Mouse (Mus musculus) naive thymus-derived CD4-positive, alpha-beta T cell, adult 2 months (primary cell): ENCODE results near the gene Tet3.
"Not testable (repeated sequence)": the region's sequence is repeated elsewhere in the genome, so short reads cannot be mapped to it uniquely, and the experiment has no call there.

Source experiments
- DNase-seq: peaks from one replicate; pipeline ENCODE4 v3.0.0-alpha.2; 2011; ENCODE audit warnings: low read depth

The Tet3 gene

GRCm38 (mm10) chr6:83370316-83370965 lies 88.4 kb downstream of the Tet3 start:
- no peak for DNase-seq

DNA sequence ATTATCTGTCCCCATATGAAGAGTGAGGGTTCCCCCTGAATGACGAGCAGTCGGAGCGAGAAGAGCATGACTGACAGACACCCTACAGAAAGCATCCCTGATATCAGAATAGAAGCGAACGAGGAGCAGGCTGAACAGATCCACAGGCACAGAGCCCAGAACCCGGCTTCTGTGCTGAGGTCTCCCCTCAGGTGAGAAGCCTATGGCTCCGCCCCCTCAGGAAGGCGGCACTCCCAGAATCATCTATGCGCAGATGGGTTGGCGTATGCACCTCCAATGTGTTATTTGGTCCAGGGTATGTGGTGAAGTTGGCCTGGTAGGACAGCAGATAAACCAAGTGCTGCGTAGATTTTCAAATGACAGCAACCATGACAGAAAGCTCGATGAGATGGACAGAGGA lies 95.8 kb downstream of the Tet3 start:
- DNase-seq, result no peak

DNA sequence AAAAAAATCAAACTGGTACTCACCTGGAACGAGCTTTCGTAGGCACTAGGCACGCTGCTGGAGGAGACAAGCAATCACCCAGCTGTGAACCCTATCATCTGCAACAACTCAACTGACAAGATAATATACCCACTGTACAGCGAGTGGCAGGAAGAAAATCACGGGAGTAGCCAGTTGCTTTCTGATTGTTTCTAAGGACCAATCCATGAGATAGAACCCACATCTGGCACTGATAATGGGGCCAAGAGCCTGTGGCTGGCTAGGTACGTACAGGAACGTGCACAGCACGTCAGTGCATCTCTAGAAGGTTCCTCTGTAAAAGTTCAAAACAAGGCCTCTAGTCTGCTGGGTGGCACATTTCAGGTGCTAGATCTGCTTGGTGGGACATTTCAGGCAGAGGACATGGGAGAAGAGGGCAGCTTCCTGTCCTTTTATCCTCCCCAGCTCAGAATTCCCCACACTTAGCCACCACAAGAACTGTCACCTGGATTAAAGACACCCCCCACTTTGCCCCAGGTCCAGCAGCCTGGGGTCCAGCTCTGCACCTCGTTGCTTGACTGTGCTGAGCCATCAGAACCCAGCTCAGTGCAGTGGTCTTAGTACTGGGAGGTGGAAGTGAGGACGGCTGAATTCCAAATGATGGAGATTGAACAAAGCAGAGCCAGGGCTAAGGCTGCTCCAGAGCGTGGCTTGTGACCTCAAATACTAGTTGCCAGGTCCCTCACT lies 97.2 kb downstream of the Tet3 start:
- no peak for DNase-seq

GRCm38 (mm10) chr6:83357436-83357835 lies 101.4 kb downstream of the Tet3 start:
- DNase-seq, result no peak

DNA sequence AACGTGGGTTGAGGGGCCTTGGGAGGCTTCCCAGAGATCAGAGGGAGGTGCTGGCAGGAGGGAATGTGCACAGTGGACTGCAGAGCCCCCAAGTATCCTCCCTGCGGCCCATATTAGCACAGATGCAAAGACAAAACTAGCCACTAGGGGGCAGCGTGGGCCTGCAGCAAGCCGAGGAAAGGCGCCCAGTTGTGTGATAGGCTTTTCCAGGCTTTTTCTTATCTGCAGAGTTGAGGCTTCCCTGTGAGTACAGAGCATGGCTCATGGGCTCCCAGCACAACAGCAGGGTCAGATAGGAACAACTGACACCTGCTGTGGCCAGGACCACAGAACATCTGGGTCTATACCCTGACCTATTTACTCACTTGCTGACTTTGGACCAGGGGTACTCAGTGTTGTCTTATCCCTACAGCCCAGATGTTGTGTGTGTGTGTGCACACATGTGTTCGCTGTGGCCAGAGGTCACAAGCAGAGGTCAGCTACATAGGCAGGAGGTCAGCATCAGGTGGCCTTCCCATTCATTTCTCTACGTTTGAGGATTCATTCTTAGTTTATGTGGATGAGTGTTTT lies 102.2 kb downstream of the Tet3 start:
- peak; percentile 88 for DNase-seq

DNA sequence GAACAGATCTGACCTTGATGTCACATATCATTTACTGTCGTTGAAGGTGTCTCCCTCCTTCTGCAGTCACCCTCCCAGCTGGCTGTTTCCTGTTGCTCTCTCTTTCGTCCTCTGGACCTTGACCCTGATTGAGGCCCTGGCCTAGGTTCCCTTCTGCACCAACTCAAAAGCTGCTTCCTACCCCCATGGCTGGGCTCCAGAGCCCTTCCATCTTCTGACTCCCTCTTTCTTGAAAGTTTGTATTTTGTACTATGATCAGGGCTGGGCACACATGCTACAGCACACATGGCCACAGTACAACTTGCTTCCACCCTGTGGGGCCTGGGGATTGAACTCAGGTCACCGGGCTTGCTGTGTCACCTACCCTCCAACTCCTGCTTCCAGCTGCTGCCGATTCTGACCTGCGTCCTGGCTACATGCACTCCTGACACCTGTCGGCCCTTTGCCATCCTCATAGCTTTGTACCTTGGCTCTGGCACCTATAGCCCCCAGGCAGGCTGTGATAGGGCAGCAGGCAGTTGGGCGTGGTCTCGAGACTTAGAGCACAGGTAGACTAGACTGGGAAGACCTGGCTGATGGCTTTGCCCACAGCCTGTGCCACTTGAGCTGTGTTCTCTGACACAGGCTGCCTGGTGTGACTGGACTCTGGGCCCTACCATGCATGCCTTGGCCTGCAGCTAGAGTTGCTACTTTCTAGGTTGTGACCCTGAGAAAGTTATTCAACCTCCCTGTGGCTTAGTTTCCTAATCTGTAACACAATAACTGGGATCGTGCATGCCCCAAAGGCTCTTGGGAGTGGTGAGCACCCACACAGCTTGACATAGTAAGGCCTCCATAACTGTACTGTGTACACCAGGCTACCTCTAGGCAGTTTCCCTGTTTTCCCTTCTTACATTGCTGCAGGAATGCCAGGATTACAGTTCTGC lies 103.8 kb downstream of the Tet3 start:
- DNase-seq, result no peak

DNA sequence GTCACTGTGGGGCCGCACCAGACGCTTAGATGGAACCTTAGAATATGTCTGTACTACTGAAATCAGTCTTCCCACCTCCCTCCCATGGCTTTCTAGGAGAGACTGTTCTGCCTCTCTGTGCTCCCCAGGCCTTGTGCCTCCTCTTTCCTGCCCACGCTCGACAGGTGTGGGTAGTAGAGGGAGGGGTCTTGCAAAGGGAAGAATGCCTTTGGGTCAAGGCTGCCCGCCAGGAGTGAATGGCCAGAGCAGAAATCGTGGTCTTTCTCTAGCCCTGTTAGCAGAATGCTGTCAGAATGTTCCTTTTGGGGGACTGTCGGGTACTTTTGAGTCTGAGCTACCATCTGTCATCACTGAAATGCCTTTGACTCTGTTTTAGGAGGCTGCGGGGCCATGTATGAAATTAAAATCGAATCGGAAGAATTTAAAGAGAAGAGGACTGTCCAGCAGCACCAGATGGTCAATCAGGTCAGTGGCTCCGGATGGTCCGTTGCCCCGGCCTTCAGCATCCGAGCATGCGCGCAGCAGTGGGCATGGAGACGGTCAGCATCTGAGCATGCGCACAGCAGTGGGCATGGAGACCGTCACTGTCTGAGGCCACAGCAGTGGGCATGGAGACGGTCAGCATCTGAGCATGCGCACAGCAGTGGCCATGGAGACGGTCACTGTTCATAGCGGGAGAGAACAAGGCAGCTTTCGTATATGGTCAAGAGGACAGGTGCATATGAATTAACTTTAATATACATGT lies 106.0 kb downstream of the Tet3 start:
- no peak for DNase-seq

DNA sequence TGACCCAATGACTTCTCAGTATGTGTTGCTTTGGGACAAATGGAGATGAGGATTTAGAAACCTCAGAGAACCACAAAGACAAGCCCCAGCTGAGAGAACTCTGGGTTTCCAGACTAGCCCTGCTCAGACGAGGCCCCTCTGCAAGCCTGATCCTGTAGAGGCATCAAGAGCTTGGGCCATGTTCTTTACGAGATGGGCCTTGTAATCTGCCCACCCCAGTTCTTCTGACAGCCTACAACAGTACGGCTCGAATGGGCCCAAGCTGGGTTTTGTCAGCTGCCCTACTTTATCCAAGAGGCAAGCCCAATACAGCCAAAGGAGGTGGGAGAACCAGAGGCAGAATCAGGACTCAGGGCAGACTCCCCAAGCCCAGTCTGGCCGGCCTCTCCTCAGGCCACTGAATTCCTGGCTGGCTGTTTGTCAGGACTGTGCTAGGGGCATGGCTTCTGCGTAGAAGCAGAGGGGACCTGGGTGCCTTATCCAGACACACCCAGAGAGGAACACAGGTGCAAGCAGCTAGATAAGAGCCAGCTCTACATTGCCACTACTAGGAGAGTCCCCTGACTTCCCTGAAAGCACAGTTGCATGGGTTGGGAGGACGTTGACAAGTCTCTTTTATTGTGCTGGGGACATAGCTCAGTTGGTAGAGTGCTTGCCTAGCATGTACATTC lies 107.3 kb downstream of the Tet3 start:
- DNase-seq, result no peak

DNA sequence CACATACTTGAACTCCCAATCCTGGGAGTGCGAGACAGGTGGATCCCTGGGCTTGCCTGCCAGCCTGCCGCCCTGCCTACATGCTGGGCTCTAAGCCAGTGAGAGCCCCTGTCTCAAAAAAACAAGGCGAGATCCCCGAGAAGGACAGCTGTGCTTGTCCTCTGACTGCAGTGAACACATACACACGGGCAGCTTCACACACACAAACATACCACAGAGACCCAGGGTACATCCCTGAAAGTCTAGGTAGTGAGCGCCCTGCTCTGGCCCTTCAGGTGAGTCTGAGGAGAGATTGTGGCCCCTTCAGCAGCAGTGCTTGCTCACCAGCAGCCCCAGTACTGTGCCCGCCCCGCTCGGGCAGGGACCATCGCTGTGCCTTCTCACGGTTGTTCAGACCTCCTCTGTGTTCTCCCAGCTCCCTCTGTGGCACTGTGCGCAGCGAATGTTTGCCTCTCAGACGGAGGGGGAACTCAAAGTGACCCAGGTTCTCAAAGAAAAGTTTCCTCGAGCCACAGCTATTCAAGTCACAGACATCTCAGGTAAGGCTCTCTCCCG lies 108.0 kb downstream of the Tet3 start:
- DNase-seq, result no peak

GRCm38 (mm10) chr6:83350172-83350571 lies 108.7 kb downstream of the Tet3 start:
- DNase-seq, result no peak

- peak; percentile 88 for DNase-seq
These were observed 109.5 kb downstream of the Tet3 start for GRCm38 (mm10) chr6:83349274-83349958.

DNA sequence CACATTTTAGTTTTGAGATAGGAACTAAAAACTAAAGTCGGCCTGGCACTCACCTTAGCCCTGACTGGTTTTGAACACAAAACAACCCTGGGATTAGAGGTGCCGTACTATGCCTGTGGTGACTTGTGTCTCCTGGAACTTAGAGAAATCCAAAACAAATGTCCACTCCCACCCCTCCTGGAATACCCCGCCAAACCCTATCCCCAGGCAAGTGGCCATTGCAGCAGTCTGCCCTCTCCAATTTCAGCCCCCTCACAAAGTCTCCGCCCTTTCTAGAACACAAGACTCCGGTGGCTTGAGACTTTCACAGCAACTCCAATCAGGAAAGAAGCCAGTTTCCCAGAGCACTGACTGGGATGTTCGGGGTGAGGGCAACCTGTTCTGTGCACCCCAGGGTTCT lies 110.0 kb downstream of the Tet3 start, which contains the start of gene Bola3:
Gene Bola3, plus strand, starts transcription at position 275 of the 400 bp plus-strand sequence.
- no peak for DNase-seq

GRCm38 (mm10) chr6:83347916-83348315 lies 111.0 kb downstream of the Tet3 start:
- no peak for DNase-seq

DNA sequence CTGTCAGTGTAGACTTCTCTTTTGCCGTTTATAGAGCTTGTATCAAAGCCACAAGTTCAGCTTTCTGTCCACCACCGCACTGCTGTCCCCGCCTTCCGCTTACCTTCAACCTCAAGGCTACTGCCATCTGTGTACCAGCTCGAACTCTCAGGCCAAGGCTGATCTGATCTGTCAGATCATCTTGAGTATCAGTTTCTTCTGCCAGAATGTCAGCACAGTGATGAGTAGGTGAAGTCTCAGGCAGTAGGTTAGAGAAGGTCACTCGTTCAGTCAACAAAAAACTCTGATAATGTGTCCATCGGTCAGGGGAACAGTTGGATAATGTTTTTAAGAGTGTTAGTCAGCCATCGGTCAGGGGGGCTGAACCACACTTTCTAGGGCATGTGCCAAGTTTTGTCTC lies 113.6 kb downstream of the Tet3 start:
- DNase-seq, result not testable (repeated sequence)

- no peak for DNase-seq
These were observed 115.9 kb downstream of the Tet3 start for GRCm38 (mm10) chr6:83342957-83343356.

DNA sequence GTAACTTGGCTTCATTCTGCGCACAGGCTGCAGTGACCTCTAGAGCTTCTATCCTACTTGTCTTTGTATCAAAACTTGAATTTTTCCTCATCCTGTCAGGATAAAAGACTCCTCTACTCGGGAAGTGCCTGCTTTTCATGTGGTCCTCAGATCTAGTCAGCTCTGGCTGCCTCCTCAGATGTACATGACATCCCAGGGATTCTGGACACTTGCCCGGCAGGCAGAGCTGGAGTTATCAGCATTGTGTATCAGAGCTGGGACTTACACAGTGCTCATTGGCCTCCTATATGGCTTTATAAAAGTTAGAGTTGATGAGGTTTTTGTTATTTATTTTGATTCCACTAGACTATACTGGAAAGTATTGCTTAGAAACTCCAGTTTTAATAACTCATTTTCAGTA lies 117.5 kb downstream of the Tet3 start:
- no peak for DNase-seq

GRCm38 (mm10) chr6:83327591-83328190 lies 131.2 kb downstream of the Tet3 start:
- no peak for DNase-seq

- peak; percentile 26 for DNase-seq
These were observed 132.1 kb downstream of the Tet3 start for GRCm38 (mm10) chr6:83326761-83327160.

GRCm38 (mm10) chr6:83326394-83326736 lies 132.5 kb downstream of the Tet3 start:
- no peak for DNase-seq
